Mouse (Mus musculus) midbrain, postnatal 0 days (tissue): Measurements from ENCODE around the gene Cdh4. TPM values are rescaled to one million over a fixed set of nuclear protein-coding genes. Genes with fewer than 3 reads are reported as not detected.

Experiments used
- ATAC-seq: fragments of 200-750 bp; cut with Nextera tagmentation; 2 replicates; pipeline ENCODE4 v1.8.0; 2017; ENCODE audit warnings: moderate number of reproducible peaks, mild to moderate bottlenecking, moderate TSS enrichment, moderate library complexity; ENCODE audit not compliant: low FRiP score
- DNase-seq: peaks from one replicate; pipeline ENCODE4 v3.0.0-alpha.2; 2015; ENCODE audit warnings: low spot score
- H3K27ac ChIP-seq: fragments of 300-500 bp; sonication (generic); 2 replicates; pipeline ENCODE4 v1.5.1; 2014; ENCODE audit warnings: low read depth, mild to moderate bottlenecking, low read length, mixed read lengths
- H3K27me3 ChIP-seq: fragments of 300-500 bp; sonication (generic); 2 replicates; pipeline ENCODE4 v1.6.1; 2014; ENCODE audit warnings: low read length, control low read depth, mixed read lengths; ENCODE audit not compliant: insufficient read depth
- H3K36me3 ChIP-seq: fragments of 300-500 bp; sonication (generic); 2 replicates; pipeline ENCODE4 v1.6.1; 2014; ENCODE audit warnings: low read length, control low read depth, mixed read lengths; ENCODE audit not compliant: insufficient read depth
- H3K4me1 ChIP-seq: fragments of 300-500 bp; sonication (generic); 2 replicates; pipeline ENCODE4 v1.6.1; 2014; ENCODE audit warnings: mild to moderate bottlenecking, control low read depth, antibody characterized with exemption, low read length, mixed read lengths; ENCODE audit not compliant: insufficient read depth
- H3K4me2 ChIP-seq: fragments of 300-500 bp; sonication (generic); 2 replicates; pipeline ENCODE4 v1.6.1; 2014; ENCODE audit warnings: low read depth, mild to moderate bottlenecking, low read length, mixed read lengths; ENCODE audit not compliant: poor library complexity, severe bottlenecking
- H3K4me3 ChIP-seq: fragments of 300-500 bp; sonication (generic); 2 replicates; pipeline ENCODE4 v1.5.1; 2014; ENCODE audit warnings: low read depth, mild to moderate bottlenecking, low read length, moderate library complexity
- H3K9ac ChIP-seq: fragments of 300-500 bp; sonication (generic); replicated peaks from 2 replicates; pipeline ENCODE4 v1.6.1; 2014; ENCODE audit warnings: mild to moderate bottlenecking, low read length, moderate library complexity, mixed read lengths; ENCODE audit not compliant: poor library complexity, severe bottlenecking
- H3K9me3 ChIP-seq: fragments of 300-500 bp; sonication (generic); 2 replicates; pipeline ENCODE4 v1.6.1; 2016; ENCODE audit warnings: low read length, control low read depth
- CTCF ChIP-seq: IDR thresholded peaks from 2 replicates; pipeline ENCODE4 v1.5.1; 2016; ENCODE audit warnings: antibody characterized with exemption, mild to moderate bottlenecking
- WGBS: fragments of 180-500 bp; shearing (Covaris S2); extraction: QIAGEN DNeasy Blood & Tissue Kit; methylation state at CpG from one replicate; pipeline ENCODE4 v1.1.7; 2014; 5-methylcytosine and 5-hydroxymethylcytosine counted together
- polyA plus RNA-seq: library from polyadenylated mRNA; unstranded; fragments of >200 nt; fragmentation: Nextera tagmentation; extraction: Ambion mirVana; gene quantifications from 2 replicates; pipeline ENCODE4 v1.2.1, GENCODE M21; 2015
- total RNA-seq: library from RNA; depleted of rRNA; stranded (reverse); fragments of >200 nt; gene quantifications from 2 replicates; pipeline ENCODE4 v1.2.3, GENCODE M21; 2014

Cdh4 gene
- total and polyA plus RNA-seq, 2 experiments from 2014 or later: 64.9 to 86.6 TPM

GRCm38 (mm10) chr2:179569171-179569570 is 126.9 kb downstream of the Cdh4 start:
- no peak overlapping the region for H3K4me2 ChIP-seq
- H3K4me1 ChIP-seq: peaks cover 10% of the 10 kb centered on the region; the same call in 1 of the 2 replicates
- 44% methylated on average over 10 of the region's 10 CpGs for WGBS
- H3K27ac ChIP-seq: no peak overlapping the region
- no peaks in the 10 kb centered on the region for H3K27me3 ChIP-seq
- H3K36me3 ChIP-seq: no peaks in the 10 kb centered on the region
- H3K9ac ChIP-seq: no peak overlapping the region
- H3K4me3 ChIP-seq: no peak overlapping the region
- no peak for ATAC-seq
- no peak for DNase-seq
- H3K9me3 ChIP-seq: no peaks in the 10 kb centered on the region
- TF ChIP-seq CTCF: no peak

DNA sequence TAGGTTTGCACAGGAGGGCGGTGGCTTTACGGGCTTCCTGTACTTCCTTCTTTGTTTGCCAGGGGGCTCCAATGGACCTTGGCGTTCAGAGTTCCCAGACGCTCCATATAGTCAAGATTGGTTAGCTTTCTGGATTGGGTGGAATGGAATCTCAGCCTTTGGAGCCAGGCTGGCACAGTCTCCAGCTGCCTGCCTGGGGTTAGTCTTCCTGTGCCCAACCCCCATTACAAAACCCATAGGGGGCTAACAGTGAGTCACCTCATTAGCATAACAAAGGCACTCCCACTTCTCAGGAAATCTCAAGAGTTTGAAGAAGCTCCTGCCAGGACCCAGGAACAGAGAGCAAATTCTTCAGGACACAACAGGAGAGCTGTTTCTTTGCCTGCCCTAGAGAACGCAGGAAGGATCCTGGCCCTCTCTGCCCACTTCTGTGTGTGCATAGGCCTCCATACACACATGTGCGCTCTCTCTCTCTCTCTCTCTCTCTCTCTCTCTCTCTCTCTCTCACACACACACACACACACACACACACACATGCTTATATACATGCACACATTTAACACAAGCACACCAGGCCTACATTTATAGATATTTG is 129.0 kb downstream of the Cdh4 start:
- Histone ChIP-seq H3K9ac (no peak overlapping the region), H3K4me1 (0 out of 2 replicates have a peak, but pooled peaks cover 3% of the 10 kb centered on the region), H3K9me3 (no peaks in the 10 kb centered on the region), H3K27me3 (no peaks in the 10 kb centered on the region), H3K4me3 (no peak overlapping the region), H3K27ac (no peak overlapping the region), H3K4me2 (no peak overlapping the region), H3K36me3 (no peaks in the 10 kb centered on the region)
- peak; percentile 42 for TF ChIP-seq CTCF
- WGBS: 26% methylated on average over 6 of the region's 6 CpGs
- no peak for ATAC-seq
- peak; percentile 49 for DNase-seq

DNA sequence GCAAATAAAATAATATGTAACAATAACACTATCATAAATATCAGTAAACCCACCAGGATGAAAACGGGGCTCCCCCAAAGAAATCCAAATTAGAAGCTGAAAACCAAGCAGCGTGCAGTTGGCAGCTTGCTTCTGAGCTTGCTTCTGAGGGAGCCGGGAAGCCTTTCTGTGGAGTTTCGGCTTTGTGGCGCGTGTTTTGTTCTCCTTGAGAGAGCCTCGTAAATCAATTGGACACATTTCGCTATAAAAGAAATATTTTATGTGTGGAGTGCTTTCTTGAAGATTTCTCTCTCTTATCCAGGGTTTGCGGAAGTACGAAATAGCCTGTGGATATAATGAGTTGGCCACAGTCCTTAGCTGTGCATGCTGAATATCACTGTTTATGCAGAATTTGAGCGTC is 131.1 kb downstream of the Cdh4 start:
- no peak for TF ChIP-seq CTCF
- no peaks in the 10 kb centered on the region for H3K27me3 ChIP-seq
- no peak overlapping the region for H3K4me2 ChIP-seq
- H3K4me1 ChIP-seq: 0 out of 2 replicates have a peak, but pooled peaks cover 3% of the 10 kb centered on the region
- ATAC-seq: no peak
- H3K27ac ChIP-seq: no peak overlapping the region
- peak; percentile 40 for DNase-seq
- H3K4me3 ChIP-seq: no peak overlapping the region
- no peaks in the 10 kb centered on the region for H3K9me3 ChIP-seq
- H3K9ac ChIP-seq: no peak overlapping the region
- no peaks in the 10 kb centered on the region for H3K36me3 ChIP-seq
- 29% methylated on average over 11 of the region's 11 CpGs for WGBS

- no peak for TF ChIP-seq CTCF
- no peaks in the 10 kb centered on the region for H3K36me3 ChIP-seq
- 45% methylated on average over 6 of the region's 6 CpGs for WGBS
- no peak overlapping the region for H3K9ac ChIP-seq
- no peak overlapping the region for H3K27ac ChIP-seq
- 0 out of 2 replicates have a peak, but pooled peaks cover 3% of the 10 kb centered on the region for H3K4me1 ChIP-seq
- no peak for ATAC-seq
- H3K4me2 ChIP-seq: no peak overlapping the region
- no peaks in the 10 kb centered on the region for H3K9me3 ChIP-seq
- DNase-seq: no peak
- no peak overlapping the region for H3K4me3 ChIP-seq
- no peaks in the 10 kb centered on the region for H3K27me3 ChIP-seq
These were observed 131.6 kb downstream of the Cdh4 start for GRCm38 (mm10) chr2:179573786-179574185.

DNA sequence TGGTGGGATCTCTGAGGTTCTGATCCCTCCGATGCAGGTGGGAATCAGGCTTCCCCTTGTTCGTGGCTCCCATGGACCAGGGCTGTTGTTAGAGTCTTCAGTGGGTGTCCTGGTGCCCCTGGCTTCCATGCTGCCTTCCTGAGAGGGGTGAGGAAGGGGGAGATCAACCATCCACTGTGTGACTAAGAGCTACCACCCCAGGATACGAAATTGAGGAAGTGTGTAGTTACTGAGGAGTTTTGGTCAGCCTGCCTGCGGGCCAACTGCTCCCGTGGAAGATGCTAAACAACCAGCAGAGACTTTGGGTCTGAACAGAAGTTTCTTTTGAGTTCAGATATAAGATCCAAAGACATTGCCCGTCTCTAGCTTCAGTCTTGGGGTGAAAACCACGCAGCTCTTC is 133.4 kb downstream of the Cdh4 start:
- DNase-seq: no peak
- no peak for ATAC-seq
- 91% methylated on average over 7 of the region's 7 CpGs for WGBS
- no peaks in the 10 kb centered on the region for H3K27me3 ChIP-seq
- TF ChIP-seq CTCF: no peak
- no peak overlapping the region for H3K27ac ChIP-seq
- no peaks in the 10 kb centered on the region for H3K36me3 ChIP-seq
- no peak overlapping the region for H3K4me2 ChIP-seq
- no peak overlapping the region for H3K4me3 ChIP-seq
- no peak overlapping the region for H3K9ac ChIP-seq
- no peaks in the 10 kb centered on the region for H3K9me3 ChIP-seq
- H3K4me1 ChIP-seq: 0 out of 2 replicates have a peak, but pooled peaks cover 3% of the 10 kb centered on the region

DNA sequence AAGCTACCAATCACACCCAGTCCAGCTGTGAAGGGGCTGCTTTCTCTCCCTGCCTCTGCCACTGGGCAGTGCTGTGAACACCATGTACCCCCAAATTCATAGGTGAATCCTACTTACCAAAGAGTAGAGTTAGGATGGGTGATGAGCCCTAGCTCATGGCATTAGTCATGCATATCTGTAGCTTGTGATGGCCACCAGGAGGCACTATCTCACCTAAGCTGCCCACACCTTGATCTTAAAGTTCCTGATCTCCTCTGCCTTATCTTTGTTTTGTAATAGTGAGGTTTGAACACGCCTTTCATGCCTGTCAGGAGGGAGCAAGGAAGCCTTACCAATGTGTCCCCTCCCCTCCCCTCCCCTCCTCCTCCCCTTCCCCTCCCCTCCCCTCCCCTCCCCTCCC is 134.0 kb downstream of the Cdh4 start:
- Histone ChIP-seq H3K4me2 (no peak overlapping the region), H3K27ac (no peak overlapping the region), H3K4me3 (no peak overlapping the region), H3K4me1 (0 out of 2 replicates have a peak, but pooled peaks cover 3% of the 10 kb centered on the region), H3K27me3 (no peaks in the 10 kb centered on the region), H3K9ac (no peak overlapping the region), H3K9me3 (no peaks in the 10 kb centered on the region), H3K36me3 (no peaks in the 10 kb centered on the region)
- peak; percentile 41; the same call in 1 of the 2 replicates for TF ChIP-seq CTCF
- ATAC-seq: no peak
- 93% methylated on average over 1 of the region's 1 CpGs for WGBS
- DNase-seq: no peak
